Mouse (Mus musculus) thymus, postnatal 0 days (tissue): ENCODE results near the gene Ahcyl2. TPM values are rescaled to one million over a fixed set of nuclear protein-coding genes. Genes with fewer than 3 reads are reported as not detected.
"Not testable (repeated sequence)": the region's sequence is repeated elsewhere in the genome, so short reads cannot be mapped to it uniquely, and the experiment has no call there.

Experiments
- DNase-seq: peaks from one replicate; pipeline ENCODE4 v3.0.0-alpha.2; 2015; ENCODE audit warnings: low spot score
- polyA plus RNA-seq: library from polyadenylated mRNA; unstranded; fragments of >200 nt; fragmentation: Nextera tagmentation; extraction: Ambion mirVana; gene quantifications from 2 replicates; pipeline ENCODE4 v1.2.1, GENCODE M21; 2015

Gene Ahcyl2
- polyA plus RNA-seq: 13.8 and 17.2 TPM in 2 replicates

DNA sequence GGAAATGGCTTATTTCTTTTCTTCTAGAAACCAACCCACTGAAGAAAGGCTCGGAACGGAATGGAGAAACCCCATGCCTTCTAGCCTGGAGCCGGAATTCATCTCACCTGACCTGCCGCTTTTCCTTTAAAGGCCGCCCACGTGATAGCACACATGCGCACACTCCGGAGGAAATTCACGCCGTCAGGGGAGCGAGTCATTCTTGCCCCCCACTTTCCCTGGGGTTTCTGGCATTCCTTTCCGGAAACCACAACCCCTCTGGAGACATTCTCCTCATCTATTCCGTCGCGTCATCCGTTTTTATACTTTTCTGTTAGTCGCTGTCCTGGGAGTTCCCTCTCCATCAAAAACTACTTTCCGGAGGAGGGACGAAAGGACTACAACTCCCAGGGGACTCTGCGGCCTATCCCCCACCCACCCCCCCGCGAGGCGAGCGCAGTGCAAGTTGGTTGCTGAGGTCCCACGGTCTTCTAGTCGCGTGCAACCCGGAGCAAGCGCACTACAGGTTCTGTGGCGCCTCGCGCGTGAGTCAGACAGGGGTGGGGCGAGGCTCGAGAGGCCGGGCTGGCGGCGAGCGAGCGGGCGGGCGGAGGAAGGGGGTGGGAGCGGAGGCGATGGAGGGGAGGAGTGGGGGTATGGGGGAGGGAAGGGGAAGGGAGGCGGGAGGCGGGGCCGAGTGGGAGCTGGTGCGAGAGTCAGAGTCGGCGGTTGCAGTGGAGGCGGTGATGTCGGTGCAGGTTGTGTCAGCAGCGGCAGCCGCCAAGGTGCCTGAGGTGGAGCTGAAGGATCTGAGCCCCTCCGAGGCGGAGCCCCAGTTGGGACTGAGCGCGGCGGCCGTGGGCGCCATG is at the start of gene Ahcyl2:
Gene Ahcyl2 (plus strand): TSS at position 199 of the 848 bp plus-strand sequence.
- DNase-seq: peak; percentile 97

GRCm38 (mm10) chr6:29718894-29719329 is 48.9 kb upstream of the Ahcyl2 start:
- peak; percentile 31 for DNase-seq

GRCm38 (mm10) chr6:29721890-29722289 is 45.9 kb upstream of the Ahcyl2 start:
- DNase-seq: no peak

GRCm38 (mm10) chr6:29726576-29727200 is 41.1 kb upstream of the Ahcyl2 start:
- no peak for DNase-seq

DNA sequence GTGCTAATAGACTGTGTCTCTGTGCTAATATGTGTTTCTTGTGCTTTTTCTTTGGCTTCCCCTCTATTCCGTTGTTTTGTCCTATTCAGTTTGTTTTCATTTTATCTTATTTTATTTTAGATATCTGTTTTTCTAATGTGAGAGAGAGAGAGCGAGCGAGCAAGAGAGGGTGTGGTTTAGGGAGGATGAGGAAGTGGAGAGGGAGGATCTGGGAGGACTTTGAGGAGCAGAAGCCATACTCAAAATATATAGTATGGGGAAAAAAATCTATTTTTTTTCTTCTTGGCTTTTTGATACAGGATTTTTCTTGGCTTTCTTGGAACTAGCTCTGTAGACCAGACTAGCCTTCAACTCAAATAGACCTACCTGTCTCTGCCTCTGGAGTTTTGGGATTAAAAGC is 39.8 kb upstream of the Ahcyl2 start:
- DNase-seq: no peak

DNA sequence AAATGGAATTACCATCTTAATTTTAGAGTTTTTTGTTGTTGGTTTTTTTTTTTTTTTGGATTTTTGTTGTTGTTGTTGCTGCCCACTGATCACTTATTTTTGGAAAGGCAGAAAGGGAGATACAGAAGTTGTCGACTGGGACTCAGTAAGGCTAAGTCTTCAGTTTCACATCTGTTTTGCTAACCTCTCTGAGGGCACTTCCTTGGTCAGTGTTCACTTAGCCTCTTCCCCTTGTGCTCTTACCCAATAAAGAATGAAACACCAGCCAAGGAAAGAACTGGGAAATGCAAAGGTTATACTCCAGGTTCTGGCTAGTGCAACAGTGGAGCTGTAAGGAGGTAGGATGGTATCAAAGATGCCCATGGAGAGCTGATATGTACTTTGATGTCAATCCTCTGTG is 38.3 kb upstream of the Ahcyl2 start:
- no peak for DNase-seq

GRCm38 (mm10) chr6:29735336-29735688 is 32.5 kb upstream of the Ahcyl2 start, which contains the start of gene Smo:
Gene Smo (plus strand): TSS chr6:29735503.
- peak; percentile 77 for DNase-seq

GRCm38 (mm10) chr6:29735689-29736451 is 31.9 kb upstream of the Ahcyl2 start:
- peak; percentile 50 for DNase-seq

DNA sequence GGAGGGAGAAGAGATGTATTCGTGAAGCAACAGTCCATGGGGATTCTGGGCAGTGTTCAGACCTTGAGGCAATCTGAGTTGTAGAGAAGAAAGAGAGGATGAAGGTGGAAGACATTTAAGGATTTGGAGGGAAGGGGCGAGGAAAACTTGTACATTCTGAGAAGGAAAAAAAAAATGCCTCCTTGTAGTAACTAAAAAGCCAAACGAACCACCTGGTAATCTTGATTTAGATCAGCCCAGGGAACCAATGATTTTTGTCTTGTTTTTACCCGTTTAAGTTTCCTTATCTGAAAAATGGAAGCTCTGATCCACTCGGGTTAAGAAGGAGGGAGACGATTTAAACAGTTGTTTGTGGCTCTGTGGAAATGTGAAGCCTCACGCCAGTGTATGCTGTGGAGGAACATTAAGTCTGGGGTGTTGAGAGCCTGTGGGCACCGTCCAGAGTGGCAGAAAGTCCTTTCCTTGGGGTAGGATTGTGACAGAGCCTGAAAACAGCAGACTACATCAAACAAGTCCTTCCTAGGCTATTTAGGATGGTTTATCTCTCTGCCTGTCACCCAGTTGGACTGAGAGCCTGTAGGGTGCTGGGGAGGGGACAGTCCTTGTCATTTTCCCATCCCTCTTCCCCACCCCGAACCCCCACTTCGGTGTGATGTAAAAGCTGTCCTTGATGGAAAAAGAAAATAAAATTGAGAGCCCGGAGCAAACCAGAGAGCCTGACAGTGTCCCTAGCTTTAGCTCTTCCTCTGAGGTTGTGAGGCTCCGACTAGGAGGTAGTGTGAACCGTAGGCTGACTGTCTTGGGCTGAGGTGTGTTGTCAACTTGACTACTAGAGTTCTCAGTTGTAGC is 31.0 kb upstream of the Ahcyl2 start:
- peak; percentile 27 for DNase-seq

- DNase-seq: no peak
Observed at GRCm38 (mm10) chr6:29751466-29752152, 16.2 kb upstream of the Ahcyl2 start.

- no peak for DNase-seq
Observed at GRCm38 (mm10) chr6:29753336-29753735, 14.5 kb upstream of the Ahcyl2 start.

DNA sequence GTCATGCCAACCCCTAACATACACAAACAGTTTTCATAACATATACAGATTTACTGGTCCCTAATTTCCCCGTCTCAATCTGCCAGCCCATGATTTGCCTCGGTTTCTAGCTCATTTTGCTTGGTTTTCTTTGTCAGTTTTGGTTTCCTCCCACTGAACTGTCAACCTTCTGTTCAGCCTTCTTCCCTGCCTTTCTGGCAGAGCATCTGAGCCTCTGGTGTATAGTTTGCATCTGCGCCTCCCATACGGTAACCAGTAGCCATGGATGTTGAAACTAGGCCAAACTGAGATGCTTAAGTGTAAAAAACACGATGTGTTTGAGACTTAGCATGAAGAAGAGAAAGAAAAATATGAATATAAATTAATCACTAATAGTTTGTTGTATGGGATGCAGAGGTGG is 11.8 kb upstream of the Ahcyl2 start:
- DNase-seq: no peak

DNA sequence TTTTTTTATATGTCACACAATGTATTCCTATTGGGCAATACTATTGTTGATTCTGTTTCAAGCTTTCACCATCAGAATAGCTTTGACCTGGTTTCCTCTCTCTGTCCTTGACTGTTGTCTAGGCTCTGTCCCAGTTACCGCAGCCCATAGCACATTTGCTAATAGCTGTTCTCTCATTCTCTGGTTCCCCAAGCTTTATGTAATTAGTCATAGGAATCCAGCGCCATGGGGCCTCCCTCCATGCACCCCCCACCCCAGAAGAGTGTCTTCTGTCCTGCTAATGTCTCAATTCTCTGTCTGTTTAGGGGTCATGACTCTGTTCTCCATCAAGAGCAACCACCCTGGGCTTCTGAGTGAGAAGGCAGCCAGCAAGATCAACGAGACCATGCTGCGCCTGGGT is 11.3 kb upstream of the Ahcyl2 start:
- DNase-seq: no peak

- peak; percentile 78 for DNase-seq
Observed at GRCm38 (mm10) chr6:29758417-29758816, 9.4 kb upstream of the Ahcyl2 start.

DNA sequence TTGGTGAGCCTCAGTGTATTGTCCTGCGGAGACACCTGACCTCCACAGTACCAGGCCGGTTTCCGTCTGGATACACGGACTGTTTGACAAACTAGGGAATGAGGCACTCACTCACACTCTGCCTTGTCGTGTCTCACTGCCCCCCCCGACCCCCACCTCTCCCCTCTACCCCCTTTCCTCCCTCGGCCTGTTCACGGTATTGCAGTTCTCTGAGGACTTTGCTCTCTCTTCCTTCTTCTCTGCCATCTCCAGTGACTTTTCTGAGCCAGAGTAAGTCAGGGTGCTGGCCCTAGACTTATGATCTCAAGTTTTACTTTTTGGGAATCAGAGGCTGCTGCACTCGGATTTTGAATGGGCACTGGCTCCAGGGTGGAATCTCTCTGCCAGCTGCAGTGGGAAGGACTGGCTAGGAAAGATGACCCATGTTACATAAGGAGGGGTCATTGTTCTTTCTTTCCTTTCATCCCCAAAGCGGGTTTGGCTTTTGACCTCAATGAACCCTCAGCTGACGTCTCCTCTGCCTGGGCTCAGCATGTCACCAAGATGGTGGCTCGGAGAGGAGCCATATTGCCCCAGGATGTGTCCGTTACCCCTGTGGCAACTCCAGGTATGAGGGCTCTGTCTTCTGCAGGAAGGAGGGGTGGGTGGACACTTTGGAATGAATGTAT is 8.7 kb upstream of the Ahcyl2 start:
- no peak for DNase-seq

- not testable (repeated sequence) for DNase-seq
Observed at GRCm38 (mm10) chr6:29760397-29760796, 7.4 kb upstream of the Ahcyl2 start.

GRCm38 (mm10) chr6:29761282-29761681 is 6.5 kb upstream of the Ahcyl2 start:
- no peak for DNase-seq

DNA sequence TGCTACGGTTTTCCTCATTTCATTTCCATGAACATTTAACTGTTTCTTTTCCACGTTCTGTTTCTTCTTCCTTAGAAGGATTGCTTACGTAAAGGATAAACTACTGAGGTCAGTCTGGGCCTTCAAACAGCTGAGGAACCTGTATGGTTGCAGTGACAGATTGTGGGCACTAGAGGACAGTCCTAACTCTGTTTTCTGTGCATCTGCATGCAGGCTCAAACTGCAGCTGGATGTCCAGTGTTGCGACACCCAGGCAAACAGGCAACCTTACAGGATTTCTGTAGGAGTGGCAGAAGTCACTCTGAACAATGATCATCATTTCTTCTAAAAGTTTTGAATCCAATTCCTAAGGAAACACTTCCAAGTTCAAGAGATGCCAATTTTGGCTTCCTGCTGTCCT is 5.3 kb upstream of the Ahcyl2 start:
- DNase-seq: peak; percentile 23

- no peak for DNase-seq
Observed at GRCm38 (mm10) chr6:29766874-29767273, 937 bp upstream of the Ahcyl2 start.
